Mouse (Mus musculus) embryonic facial prominence, embryonic 11.5 days (tissue): ENCODE data around the gene Xk. TPM values are rescaled to one million over a fixed set of nuclear protein-coding genes. Genes with fewer than 3 reads are reported as not detected.

Source experiments
- ATAC-seq: fragments of 200-750 bp; cut with Nextera tagmentation; replicated peaks from 2 replicates; pipeline ENCODE4 v1.8.0; 2017; ENCODE audit warnings: low read depth; ENCODE audit not compliant: insufficient number of reproducible peaks, low FRiP score, low TSS enrichment
- DNase-seq: peaks from one replicate; pipeline ENCODE4 v3.0.0-alpha.2; 2015; ENCODE audit warnings: low spot score
- H3K27ac ChIP-seq: fragments of 300-500 bp; sonication (generic); replicated peaks from 2 replicates; pipeline ENCODE4 v1.5.1; 2014; ENCODE audit warnings: mild to moderate bottlenecking, low read depth, low read length, control low read depth
- H3K27me3 ChIP-seq: fragments of 300-500 bp; sonication (generic); 2 replicates; pipeline ENCODE4 v1.6.1; 2014; ENCODE audit warnings: mild to moderate bottlenecking, low read length, moderate library complexity, mixed read lengths; ENCODE audit not compliant: control insufficient read depth, insufficient read depth
- H3K36me3 ChIP-seq: fragments of 300-500 bp; sonication (generic); replicated peaks from 2 replicates; pipeline ENCODE4 v1.6.1; 2014; ENCODE audit warnings: low read depth, mild to moderate bottlenecking, low read length, moderate library complexity, mixed read lengths; ENCODE audit not compliant: control insufficient read depth, insufficient read depth
- H3K4me1 ChIP-seq: fragments of 300-500 bp; sonication (generic); 2 replicates; pipeline ENCODE4 v1.6.1; 2014; ENCODE audit warnings: low read length, mixed read lengths; ENCODE audit not compliant: control insufficient read depth, insufficient read depth
- H3K4me2 ChIP-seq: fragments of 300-500 bp; sonication (generic); 2 replicates; pipeline ENCODE4 v1.6.1; 2014; ENCODE audit warnings: low read depth, mild to moderate bottlenecking, control low read depth, low read length, moderate library complexity
- H3K4me3 ChIP-seq: fragments of 300-500 bp; sonication (generic); 2 replicates; pipeline ENCODE4 v1.5.1; 2014; ENCODE audit warnings: low read depth, low read length, control low read depth
- H3K9ac ChIP-seq: fragments of 300-500 bp; sonication (generic); replicated peaks from 2 replicates; pipeline ENCODE4 v1.6.1; 2014; ENCODE audit warnings: mild to moderate bottlenecking, control low read depth, low read length
- H3K9me3 ChIP-seq: fragments of 300-500 bp; sonication (generic); replicated peaks from 2 replicates; pipeline ENCODE4 v1.6.1; 2016; ENCODE audit warnings: mild to moderate bottlenecking, low read length, inconsistent platforms, mixed read lengths; ENCODE audit not compliant: control insufficient read depth
- WGBS: fragments of 180-500 bp; shearing (Covaris S2); extraction: QIAGEN DNeasy Blood & Tissue Kit; methylation state at CpG from one replicate; pipeline ENCODE4 v1.1.7; 2014; 5-methylcytosine and 5-hydroxymethylcytosine counted together
- polyA plus RNA-seq: library from polyadenylated mRNA; unstranded; fragments of >200 nt; fragmentation: Nextera tagmentation; extraction: Ambion mirVana; gene quantifications from 2 replicates; pipeline ENCODE4 v1.2.1, GENCODE M21; 2014

Xk gene
- 2.4 and 2.9 TPM in 2 replicates for polyA plus RNA-seq

GRCm38 (mm10) chrX:9272460-9273361, at the start of gene Xk:
TSS of gene Xk (plus strand) at chrX:9272756.
- H3K9me3 ChIP-seq: no peaks in the 10 kb centered on the region
- DNase-seq: peak; percentile 57
- no peaks in the 10 kb centered on the region for H3K36me3 ChIP-seq
- no peaks in the 10 kb centered on the region for H3K4me1 ChIP-seq
- no peak within 1 kb of the TSS for H3K27ac ChIP-seq
- H3K4me3 ChIP-seq: peak within 1 kb of the TSS; percentile 55
- H3K4me2 ChIP-seq: peak within 1 kb of the TSS; percentile 52
- H3K9ac ChIP-seq: peak within 1 kb of the TSS; percentile 65
- H3K27me3 ChIP-seq: no peaks in the 10 kb centered on the region
- ATAC-seq: peak; percentile 93
- WGBS: 9% methylated on average over 39 of the region's 94 CpGs

- no peak overlapping the region for H3K27ac ChIP-seq
- no peak overlapping the region for H3K4me3 ChIP-seq
- H3K9me3 ChIP-seq: no peaks in the 10 kb centered on the region
- no peak overlapping the region for H3K9ac ChIP-seq
- ATAC-seq (no peak), DNase-seq (no peak)
- WGBS: 80% methylated on average over 2 of the region's 2 CpGs
- no peak overlapping the region for H3K4me2 ChIP-seq
- no peaks in the 10 kb centered on the region for H3K4me1 ChIP-seq
- no peaks in the 10 kb centered on the region for H3K27me3 ChIP-seq
- no peaks in the 10 kb centered on the region for H3K36me3 ChIP-seq
Observed at GRCm38 (mm10) chrX:9227105-9227504, 45.5 kb upstream of the Xk start.

- Histone ChIP-seq H3K36me3 (no peaks in the 10 kb centered on the region), H3K4me1 (no peaks in the 10 kb centered on the region), H3K27me3 (no peaks in the 10 kb centered on the region), H3K9ac (no peak overlapping the region), H3K27ac (no peak overlapping the region), H3K4me2 (no peak overlapping the region), H3K9me3 (no peaks in the 10 kb centered on the region), H3K4me3 (no peak overlapping the region)
- no peak for DNase-seq
- 77% methylated on average over 5 of the region's 5 CpGs for WGBS
- ATAC-seq: no peak
Observed at GRCm38 (mm10) chrX:9240737-9241591, 31.6 kb upstream of the Xk start.

- Histone ChIP-seq H3K9me3 (no peaks in the 10 kb centered on the region), H3K4me3 (no peak overlapping the region), H3K27ac (no peak overlapping the region), H3K36me3 (no peaks in the 10 kb centered on the region), H3K4me2 (no peak overlapping the region), H3K9ac (no peak overlapping the region), H3K4me1 (no peaks in the 10 kb centered on the region), H3K27me3 (no peaks in the 10 kb centered on the region)
- WGBS: 71% methylated on average over 8 of the region's 8 CpGs
- ATAC-seq (no peak), DNase-seq (no peak)
Observed at GRCm38 (mm10) chrX:9243381-9243864, 29.1 kb upstream of the Xk start.

GRCm38 (mm10) chrX:9244603-9245336, 27.8 kb upstream of the Xk start:
- H3K27me3 ChIP-seq: no peaks in the 10 kb centered on the region
- H3K27ac ChIP-seq: no peak overlapping the region
- 59% methylated on average over 12 of the region's 12 CpGs for WGBS
- H3K4me1 ChIP-seq: no peaks in the 10 kb centered on the region
- no peak overlapping the region for H3K9ac ChIP-seq
- no peaks in the 10 kb centered on the region for H3K9me3 ChIP-seq
- H3K36me3 ChIP-seq: no peaks in the 10 kb centered on the region
- H3K4me3 ChIP-seq: no peak overlapping the region
- no peak for ATAC-seq
- H3K4me2 ChIP-seq: no peak overlapping the region
- DNase-seq: no peak

- H3K36me3 ChIP-seq: no peaks in the 10 kb centered on the region
- WGBS: 62% methylated on average over 5 of the region's 5 CpGs
- H3K27me3 ChIP-seq: no peaks in the 10 kb centered on the region
- no peak overlapping the region for H3K4me2 ChIP-seq
- no peak overlapping the region for H3K4me3 ChIP-seq
- no peak overlapping the region for H3K27ac ChIP-seq
- DNase-seq (no peak), ATAC-seq (no peak)
- no peaks in the 10 kb centered on the region for H3K4me1 ChIP-seq
- no peak overlapping the region for H3K9ac ChIP-seq
- H3K9me3 ChIP-seq: no peaks in the 10 kb centered on the region
Observed at GRCm38 (mm10) chrX:9248911-9249310, 23.6 kb upstream of the Xk start.

- DNase-seq: no peak
- WGBS: 77% methylated on average over 10 of the region's 10 CpGs
- H3K4me1 ChIP-seq: no peaks in the 10 kb centered on the region
- H3K36me3 ChIP-seq: no peaks in the 10 kb centered on the region
- no peak overlapping the region for H3K4me3 ChIP-seq
- H3K9ac ChIP-seq: no peak overlapping the region
- H3K27ac ChIP-seq: no peak overlapping the region
- no peak for ATAC-seq
- no peak overlapping the region for H3K4me2 ChIP-seq
- no peaks in the 10 kb centered on the region for H3K9me3 ChIP-seq
- H3K27me3 ChIP-seq: no peaks in the 10 kb centered on the region
Observed at GRCm38 (mm10) chrX:9253990-9254389, 18.6 kb upstream of the Xk start.
